Comparison of ENCODE assay signal across 16 mouse cellular contexts in genomic region chr13:44360016-44360415, GRCm38 (mm10).
"Had no signal": no experiment of that assay in that cellular context is flagged by ENCODE, and none has a peak within 500 bp of the region (broad histone marks: within the 10 kb centered on the region; RNA-seq: fewer than 3 reads in every experiment).

No protein-coding gene starts in this region.

- DNase-seq: kidney, adult 11 months; kidney, adult 8-10 months; kidney, postnatal 10 days; kidney, postnatal 36 days; left cerebral cortex, postnatal 4 days; liver, postnatal 0 days; lung, embryonic 14.5 days had no signal

- H3K4me3 ChIP-seq: kidney, embryonic 15.5 days; limb, embryonic 12.5 days; limb, embryonic 15.5 days; midbrain, embryonic 12.5 days; midbrain, embryonic 15.5 days; neural tube, embryonic 13.5 days had no signal

- ATAC-seq: liver, postnatal 0 days; lung, postnatal 0 days; midbrain, embryonic 15.5 days had no signal

- H3K27me3 ChIP-seq: kidney, embryonic 15.5 days; limb, embryonic 12.5 days; midbrain, embryonic 15.5 days; neural tube, embryonic 13.5 days had no signal

- H3K36me3 ChIP-seq: kidney, embryonic 15.5 days; limb, embryonic 12.5 days; limb, embryonic 15.5 days; midbrain, embryonic 12.5 days; midbrain, embryonic 15.5 days; neural tube, embryonic 13.5 days had no signal

- H3K27ac ChIP-seq: kidney, embryonic 15.5 days; limb, embryonic 12.5 days; limb, embryonic 15.5 days; liver, embryonic 14.5 days; macrophage; midbrain, embryonic 12.5 days; midbrain, embryonic 15.5 days; neural tube, embryonic 13.5 days had no signal
